Mouse (Mus musculus): ENCODE data around the gene Trem1. TPM values are rescaled to one million over a fixed set of nuclear protein-coding genes. Genes with fewer than 3 reads are reported as not detected.

Trem1 gene
- total RNA-seq, 1 experiment from 2014 or later = not detected

DNA sequence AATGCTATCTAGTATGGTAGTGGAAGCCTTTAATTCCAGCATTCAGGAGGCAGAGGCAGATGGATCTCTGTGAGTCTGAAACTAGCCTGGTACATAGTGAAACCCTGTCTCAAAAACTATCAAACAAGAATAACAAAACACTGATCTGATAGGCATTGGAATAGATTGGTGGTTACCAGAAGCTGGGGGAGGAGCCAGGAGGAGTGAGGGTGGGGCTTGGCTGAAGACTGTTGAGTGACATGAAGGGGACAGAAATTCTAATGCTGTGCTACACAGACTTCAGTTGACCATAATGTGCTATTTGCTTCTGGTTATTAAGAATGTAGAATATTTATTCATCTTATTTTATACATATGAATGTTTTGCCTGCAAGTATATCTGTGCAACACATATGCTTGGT is 35.7 kb downstream of the Trem1 start:
- DNase-seq = no peak

DNA sequence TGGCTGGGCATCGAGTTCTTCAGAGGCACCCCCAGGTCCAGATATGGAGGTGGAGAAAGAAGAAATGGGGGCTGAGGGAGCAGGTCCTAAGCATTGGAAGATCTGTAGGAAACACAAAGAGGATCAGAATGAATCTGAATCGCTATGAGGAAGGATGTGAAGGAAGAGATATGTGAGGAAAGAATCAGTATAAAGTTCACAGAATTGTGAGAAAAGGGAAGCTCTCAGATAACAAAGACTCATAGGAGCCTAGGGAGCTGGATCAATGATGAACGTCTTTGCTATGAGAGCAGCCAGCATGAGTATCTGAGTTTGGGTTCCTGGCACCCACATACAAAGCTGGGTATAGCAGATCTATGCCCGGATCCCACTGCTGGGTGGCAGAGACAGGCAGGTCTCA is 37.3 kb downstream of the Trem1 start:
- no peak for DNase-seq

DNA sequence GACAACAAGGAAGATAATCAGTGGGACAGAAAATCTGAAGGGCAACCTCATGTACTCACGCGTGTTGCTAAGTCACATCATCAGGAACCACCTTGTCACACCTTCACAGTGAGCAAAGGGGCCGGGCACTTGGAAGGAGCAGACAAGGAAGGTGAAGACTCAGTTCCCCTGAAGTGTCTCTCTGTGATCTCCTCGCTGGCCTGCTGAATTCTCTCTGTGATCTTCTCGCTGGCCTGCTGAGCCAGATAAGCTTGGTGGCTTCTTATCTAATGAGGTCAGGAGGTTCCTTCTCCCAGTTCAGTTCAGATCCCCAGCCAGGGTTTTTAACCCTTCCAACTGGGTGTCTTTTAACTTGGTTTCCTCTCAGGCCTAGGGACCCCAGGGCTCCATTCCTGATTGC is 39.6 kb downstream of the Trem1 start:
- no peak for DNase-seq

DNA sequence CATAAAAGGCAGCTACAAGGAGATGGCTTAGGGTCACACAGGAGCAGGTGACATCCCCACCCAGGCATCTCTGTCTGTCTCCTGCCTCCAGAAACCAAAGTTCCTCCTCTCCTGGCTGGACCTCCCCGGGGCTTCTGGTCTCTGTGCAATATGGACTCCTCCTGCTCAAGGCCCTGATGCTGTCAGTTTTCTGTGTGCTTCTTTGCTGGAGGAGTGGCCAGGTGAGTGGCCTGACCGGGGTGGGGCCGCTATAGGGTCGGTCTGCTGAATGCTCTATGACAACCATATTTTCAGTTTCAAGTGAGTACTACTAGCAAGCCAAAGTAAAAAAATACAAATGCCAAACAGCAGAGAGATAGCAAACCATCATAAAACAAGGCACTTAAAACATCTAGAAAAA is 40.0 kb downstream of the Trem1 start:
- DNase-seq = no peak

GRCm38 (mm10) chr17:48274098-48274497 is 41.5 kb downstream of the Trem1 start:
- no peak for DNase-seq

DNA sequence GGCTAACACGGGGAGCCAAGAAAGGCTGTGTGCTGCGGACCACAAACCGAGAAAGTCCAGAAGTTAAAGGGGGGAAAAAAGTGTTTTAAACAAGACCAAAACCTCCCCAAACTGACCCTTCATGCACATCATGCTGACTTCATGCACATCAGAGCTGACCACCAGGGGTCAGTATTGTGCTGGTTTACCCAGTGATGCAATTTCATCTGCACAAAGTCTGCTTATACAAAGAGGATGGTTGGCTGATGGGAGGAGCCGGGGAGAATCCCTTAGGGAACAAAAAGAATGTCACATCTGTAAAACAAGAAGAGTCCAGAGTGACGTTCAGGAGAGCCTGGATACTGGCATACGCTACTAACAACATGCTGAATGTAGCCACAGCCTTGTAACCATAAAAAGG is 42.3 kb downstream of the Trem1 start:
- peak; percentile 72 for DNase-seq

- DNase-seq = no peak
Measured at GRCm38 (mm10) chr17:48275736-48276135, 43.2 kb downstream of the Trem1 start.

DNA sequence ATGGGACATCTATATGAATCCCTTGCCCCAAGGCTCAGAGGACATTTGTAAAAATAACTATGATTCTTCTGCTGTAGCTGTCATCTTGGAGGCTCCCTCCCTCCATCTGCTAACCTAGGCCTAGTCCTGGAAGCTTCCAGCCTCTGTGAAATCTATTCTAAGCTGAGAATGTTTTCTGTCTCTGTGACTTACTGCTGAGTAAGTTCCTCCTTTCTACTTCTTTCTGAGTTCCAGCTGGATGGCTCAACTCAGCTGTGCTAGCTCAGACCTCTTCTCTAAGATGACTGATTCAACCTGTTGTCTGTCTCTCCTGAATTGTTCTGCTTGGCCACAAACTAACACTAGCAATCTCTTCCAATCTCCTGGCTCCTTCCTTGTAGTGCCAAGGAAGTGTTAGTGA is 45.8 kb downstream of the Trem1 start:
- DNase-seq = no peak

- no peak for DNase-seq
Measured at GRCm38 (mm10) chr17:48279002-48279401, 46.4 kb downstream of the Trem1 start.

DNA sequence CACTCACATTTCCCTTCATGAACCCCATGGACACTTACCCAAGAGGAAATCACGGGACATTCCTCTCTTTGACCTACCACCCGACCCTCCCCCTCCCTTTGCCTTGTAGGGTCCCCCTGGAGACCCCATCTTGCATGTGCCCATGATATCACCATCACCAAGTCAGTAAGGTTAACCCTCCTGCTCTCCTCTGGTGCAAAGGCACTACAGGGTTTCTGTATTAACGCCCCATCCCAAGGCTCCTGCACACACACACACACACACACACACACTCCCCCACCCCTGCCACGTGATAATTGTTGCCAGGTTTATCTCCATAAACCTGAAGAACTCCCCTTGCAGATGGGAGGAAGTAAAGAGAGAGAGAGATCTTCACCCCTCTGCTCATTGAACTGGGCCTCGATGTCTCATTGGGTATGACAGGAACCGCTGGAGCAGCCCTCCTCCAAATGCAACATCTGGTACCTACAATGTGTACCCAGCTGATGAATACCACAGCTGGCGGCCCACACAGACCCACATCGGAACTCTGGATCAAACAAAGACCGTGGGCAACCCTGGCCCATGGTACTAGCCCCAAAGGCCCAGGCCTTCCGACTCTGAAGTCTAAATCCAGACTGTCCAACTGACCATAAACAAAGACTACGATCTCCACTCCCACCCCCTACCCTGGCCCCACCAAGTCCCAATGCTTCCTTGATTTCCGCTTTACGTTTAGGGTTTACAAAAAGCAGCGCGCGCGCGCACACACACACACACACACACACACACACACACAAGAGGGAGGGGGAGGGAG is 48.6 kb downstream of the Trem1 start:
- DNase-seq = no peak

DNA sequence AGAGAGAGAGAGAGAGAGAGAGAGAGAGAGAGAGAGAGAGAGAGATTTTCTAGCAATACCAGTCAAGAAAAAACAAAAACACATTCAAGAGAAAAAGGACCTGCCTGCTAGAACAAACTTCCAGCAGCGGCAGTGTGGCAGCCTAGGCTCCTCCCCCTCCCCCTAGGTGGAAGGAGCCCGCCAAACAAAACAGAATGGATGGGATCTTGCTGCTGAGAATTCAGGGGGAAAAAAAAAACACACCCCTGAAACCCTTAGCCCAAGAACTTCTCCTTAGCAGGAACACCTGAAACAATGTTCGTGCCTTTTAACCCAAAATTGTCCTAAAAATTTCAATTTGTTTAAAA is 49.1 kb downstream of the Trem1 start:
- DNase-seq = no peak

- DNase-seq = no peak
Measured at GRCm38 (mm10) chr17:48286765-48287164, 54.2 kb downstream of the Trem1 start.

DNA sequence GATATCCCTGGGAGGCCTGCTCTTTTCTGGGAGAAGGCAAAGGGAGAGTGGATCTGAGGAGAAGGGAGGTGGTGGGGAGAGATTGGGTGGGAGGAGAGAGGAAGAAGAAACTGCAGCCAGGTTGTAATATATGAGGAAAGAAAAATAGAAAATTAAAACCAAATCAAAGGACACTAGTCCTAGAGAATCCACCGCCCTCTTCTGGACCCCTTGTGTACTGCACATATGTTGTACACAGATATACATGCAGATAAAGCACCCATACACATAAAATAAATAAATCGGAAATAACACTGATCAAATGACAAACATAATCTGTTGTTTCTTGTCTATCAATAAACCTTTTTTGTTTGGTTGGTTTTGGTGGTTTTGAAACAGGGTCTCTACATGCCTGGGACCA is 54.7 kb downstream of the Trem1 start:
- DNase-seq = no peak

GRCm38 (mm10) chr17:48293500-48294194 is 61.1 kb downstream of the Trem1 start:
- no peak for DNase-seq

Other genes with a start within 250 kb of the Trem1 start
- gene 1700122O11Rik, start 194.5 kb upstream of the Trem1 start, total RNA-seq (2021) = not detected in 2 replicates
- gene 1700067P10Rik, start 143.4 kb upstream of the Trem1 start, total RNA-seq (2021) = not detected in 2 replicates
- not detected in 2 replicates for gene 9830107B12Rik, start 86.5 kb upstream of the Trem1 start, total RNA-seq (2021)
- gene A530064D06Rik, start 65.5 kb upstream of the Trem1 start, total RNA-seq (2021) = not detected in 2 replicates
- not detected in 2 replicates for gene Trem3, start 15.0 kb downstream of the Trem1 start, total RNA-seq (2021)
- 0.52 and 1.00 TPM in 2 replicates for gene Treml4, start 31.5 kb downstream of the Trem1 start, total RNA-seq (2021)
- 0.15 TPM in 1 of 2 replicates, not detected in the other for gene Treml2, start 66.7 kb downstream of the Trem1 start, total RNA-seq (2021)
- gene B430306N03Rik, start 83.4 kb downstream of the Trem1 start, total RNA-seq (2021) = 0.12 TPM in 1 of 2 replicates, not detected in the other
- 1.00 and 1.7 TPM in 2 replicates for gene Trem2, start 113.6 kb downstream of the Trem1 start, total RNA-seq (2021)
- not detected in 2 replicates for gene Treml1, start 127.1 kb downstream of the Trem1 start, total RNA-seq (2021)
- gene Nfya, start 177.1 kb downstream of the Trem1 start, total RNA-seq (2021) = 36.6 and 39.2 TPM in 2 replicates
- 21.5 and 31.2 TPM in 2 replicates for gene Oard1, start 177.2 kb downstream of the Trem1 start, total RNA-seq (2021)
- 1.3 and 1.5 TPM in 2 replicates for gene Apobec2, start 200.2 kb downstream of the Trem1 start, total RNA-seq (2021)
- not detected in 2 replicates for gene Tspo2, start 218.8 kb downstream of the Trem1 start, total RNA-seq (2021)
- gene Unc5cl, start 222.1 kb downstream of the Trem1 start, total RNA-seq (2021) = not detected in 2 replicates